Mouse (Mus musculus): ENCODE measurements around the gene Bcor.

DNA sequence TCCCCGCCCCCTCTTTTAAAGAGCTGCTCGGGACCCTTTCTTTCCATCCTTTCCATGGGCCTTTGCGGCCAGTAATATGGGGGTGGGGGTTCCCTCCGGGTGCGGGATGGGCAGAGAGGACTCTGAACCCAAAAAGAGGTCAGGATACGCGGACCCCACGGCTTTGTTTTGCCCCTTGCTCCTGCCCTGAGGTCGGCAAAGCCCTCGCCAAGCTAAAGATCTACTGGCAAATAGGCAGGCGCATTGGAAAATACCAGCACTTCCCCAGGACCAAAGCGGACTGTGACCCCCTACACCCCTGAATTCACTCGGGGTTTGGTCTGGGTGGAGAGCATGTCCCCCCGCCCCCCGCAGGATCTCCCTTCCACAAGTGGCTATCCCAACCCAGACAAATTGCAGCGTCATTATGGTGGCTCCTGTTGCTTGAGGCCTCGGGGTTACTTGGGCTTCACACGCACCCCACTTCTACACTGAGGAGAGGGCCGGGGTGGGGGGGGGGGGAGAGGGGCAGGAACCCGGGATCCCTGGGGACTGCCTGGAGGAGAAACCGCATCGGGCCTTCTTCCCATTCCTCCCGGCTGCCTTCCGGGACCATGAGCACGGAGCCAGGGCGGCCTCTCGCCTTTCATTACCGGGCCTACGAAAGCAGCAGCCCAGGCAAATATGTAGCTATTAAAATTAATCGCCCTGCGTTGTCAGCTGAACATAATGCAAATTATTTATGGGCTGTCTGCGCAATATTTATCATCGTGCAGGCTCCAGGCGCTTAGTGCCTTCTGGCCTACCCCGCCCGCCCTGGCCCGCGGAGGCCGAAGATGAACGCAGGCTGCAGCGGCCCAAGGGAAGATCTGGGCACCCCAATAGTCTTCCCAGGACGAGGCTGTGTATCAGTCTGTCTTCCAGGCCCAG is 7.9 kb downstream of the Bcor start:
- TF ChIP-seq POLR2A (IDR thresholded peaks at IDR 0.05; ENCODE audit: extremely low read depth, insufficient read depth, low read length) (no peak), CTCF (IDR thresholded peaks at IDR 0.05; ENCODE audit: low read depth, low read length) (no peak)

Data from liver, adult 2 months (tissue).